Mouse (Mus musculus) B cell, adult 2 months (primary cell): Measurements from ENCODE around the gene Zfp346.
A peak's percentile ranks its signal among the peaks of the same experiment; 100 is the strongest.

Source experiments
- DNase-seq, 2 experiments: peaks; one replicate each; pipeline ENCODE4 v3.0.0; 2022

Zfp346 gene

DNA sequence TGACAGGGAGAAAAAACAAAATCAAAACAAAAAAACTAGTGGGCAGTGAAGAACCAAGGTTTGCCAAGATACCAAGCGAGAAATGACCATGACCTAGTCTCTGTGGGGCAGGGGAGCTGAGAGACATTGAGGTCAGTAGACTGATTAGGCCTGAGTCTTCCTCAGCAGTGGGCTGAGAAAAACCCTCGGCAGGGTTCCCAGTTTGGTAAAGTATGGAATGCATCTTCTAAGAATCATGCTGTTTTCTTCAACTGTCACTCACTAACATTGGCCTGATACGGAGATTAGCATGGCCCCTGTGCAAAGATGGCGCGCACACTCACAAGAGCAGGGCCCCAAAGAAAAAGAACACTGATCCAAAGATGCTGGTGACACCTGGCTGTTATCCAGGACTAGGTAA, 48.8 kb downstream of the Zfp346 start:
- DNase-seq: no peak

DNA sequence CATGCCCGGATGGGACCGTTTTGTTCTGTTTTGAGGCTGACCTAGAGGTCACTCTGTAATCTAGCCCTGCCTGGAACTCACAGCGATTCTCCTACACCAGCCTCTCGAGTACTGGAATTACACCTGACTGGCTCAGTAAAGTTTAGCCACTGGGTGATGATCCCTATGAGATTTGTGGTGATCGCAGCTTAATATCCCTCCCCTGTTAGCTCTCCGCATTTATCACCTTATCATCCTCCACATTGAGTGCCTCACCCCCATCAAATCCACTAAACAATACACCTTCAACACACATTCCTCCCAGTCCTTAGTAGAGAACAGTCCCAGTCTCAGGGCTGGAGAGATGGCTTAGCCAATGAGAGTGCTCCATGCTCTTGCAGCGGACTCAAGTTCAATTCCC, 57.3 kb downstream of the Zfp346 start:
- no peak for DNase-seq

GRCm38 (mm10) chr13:55163553-55163952, 58.4 kb downstream of the Zfp346 start:
- no peak for DNase-seq

DNA sequence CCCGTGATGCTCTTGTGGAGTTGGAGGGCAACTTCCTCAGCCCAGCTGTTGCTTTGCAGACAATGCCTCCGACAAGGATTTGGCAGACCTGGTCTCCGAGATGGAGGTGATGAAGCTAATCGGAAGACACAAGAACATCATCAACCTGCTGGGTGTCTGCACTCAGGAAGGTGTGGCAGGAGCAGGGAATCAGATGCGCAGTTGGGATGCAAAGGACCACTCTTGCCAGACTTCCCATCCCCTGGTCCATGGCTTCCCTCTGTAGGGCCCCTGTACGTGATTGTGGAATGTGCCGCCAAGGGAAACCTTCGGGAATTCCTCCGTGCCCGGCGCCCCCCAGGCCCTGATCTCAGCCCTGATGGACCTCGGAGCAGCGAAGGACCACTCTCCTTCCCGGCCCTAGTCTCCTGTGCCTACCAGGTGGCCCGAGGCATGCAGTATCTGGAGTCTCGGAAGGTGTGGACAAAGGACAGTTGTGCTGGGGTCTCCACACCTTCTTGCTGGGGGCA, 60.8 kb downstream of the Zfp346 start:
- DNase-seq: no peak

- DNase-seq: no peak
These were observed 62.0 kb downstream of the Zfp346 start for GRCm38 (mm10) chr13:55166806-55167725.

- no peak for DNase-seq
These were observed 62.7 kb downstream of the Zfp346 start for GRCm38 (mm10) chr13:55167798-55168197.

GRCm38 (mm10) chr13:55168255-55168654, 63.1 kb downstream of the Zfp346 start:
- no peak for DNase-seq

GRCm38 (mm10) chr13:55168958-55169369, 63.9 kb downstream of the Zfp346 start:
- DNase-seq: no peak

DNA sequence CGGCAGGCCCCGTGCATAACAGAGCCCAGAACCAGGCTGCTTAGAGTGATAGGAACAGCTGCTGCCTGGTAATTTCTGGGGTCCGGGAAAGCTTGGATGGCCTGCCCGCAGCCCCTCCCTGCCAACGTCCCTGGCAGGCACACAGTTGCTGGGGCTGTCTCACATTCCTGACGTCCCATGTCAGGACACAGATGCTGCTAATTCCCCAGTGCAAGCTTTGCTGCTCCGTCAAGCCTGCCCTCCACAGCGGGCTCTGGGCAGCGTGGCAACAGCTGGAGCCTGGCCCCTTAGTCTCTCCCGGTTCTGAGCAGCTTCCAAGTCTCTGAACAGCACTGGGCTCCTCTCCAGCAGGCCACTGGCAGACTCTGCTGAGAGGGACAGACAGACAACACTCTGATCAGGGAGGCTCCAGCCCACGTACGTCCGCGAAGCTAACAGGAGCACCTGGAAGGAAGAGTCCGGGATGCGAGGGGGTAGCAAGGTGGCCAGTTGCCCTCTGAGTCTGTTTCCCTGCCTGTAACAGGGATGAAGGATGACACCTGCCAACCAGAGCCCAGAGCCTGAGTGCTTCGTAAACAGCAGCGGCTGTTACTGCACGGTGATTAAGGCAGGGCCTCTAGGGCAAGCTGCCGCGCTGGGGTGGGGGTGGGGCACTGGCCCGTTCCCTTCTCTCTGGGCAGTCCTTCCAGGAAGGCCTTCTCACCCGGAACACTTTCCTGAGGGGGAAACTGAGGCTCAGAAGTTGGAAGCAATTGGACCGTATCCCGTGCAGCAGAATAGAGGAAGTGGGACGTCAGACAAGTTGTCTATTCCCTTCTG, 66.6 kb downstream of the Zfp346 start:
- no peak for DNase-seq

DNA sequence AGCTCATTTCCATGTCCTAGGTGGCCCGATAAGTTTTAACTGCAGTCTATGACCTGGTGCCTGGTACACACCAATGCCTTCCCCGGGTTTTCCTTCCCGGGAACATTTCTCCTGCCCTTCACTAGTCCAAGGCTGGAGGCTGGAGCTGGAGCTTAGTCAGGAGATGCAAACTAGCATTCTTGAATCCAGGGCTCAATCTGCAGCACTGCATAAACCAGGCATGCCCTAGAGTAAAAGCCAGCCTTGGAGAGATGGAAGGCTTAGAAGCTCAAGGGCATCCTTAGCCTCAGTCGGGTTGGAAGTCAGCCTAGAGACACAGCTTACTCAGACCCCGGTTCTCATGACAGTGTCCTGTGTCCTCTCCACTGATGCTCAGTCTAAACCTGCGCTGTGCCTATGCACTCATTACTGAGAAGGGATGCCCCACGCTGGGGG, 67.2 kb downstream of the Zfp346 start:
- DNase-seq: no peak

DNA sequence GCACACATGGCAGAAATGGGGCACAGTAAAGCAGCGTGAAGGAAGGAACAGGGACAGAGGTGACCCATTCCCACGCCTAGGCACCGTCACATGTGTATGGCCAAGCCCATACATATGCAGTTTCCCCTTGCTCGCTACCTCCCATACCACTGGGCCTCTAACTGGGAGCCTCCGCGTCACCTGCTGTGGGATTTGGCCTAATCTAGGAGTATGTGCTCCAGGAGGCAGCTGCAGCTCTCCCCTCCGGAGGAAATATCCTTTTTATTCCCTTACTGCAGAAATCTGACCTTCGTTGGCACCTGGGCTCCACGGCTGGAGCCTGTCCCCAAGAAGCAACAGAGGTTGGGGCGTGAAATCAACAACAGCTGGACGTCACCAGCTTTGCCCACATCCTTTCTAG, 69.2 kb downstream of the Zfp346 start:
- no peak for DNase-seq

GRCm38 (mm10) chr13:55176265-55176664, 71.2 kb downstream of the Zfp346 start:
- DNase-seq: no peak

- DNase-seq: no peak
These were observed 72.9 kb downstream of the Zfp346 start for GRCm38 (mm10) chr13:55177903-55178496.

- peak; percentile 80 to 82 for DNase-seq
These were observed 73.4 kb downstream of the Zfp346 start for GRCm38 (mm10) chr13:55178556-55178955.

- DNase-seq: no peak
These were observed 74.5 kb downstream of the Zfp346 start for GRCm38 (mm10) chr13:55179591-55179990.

GRCm38 (mm10) chr13:55181786-55182172, 76.7 kb downstream of the Zfp346 start:
- DNase-seq: no peak

DNA sequence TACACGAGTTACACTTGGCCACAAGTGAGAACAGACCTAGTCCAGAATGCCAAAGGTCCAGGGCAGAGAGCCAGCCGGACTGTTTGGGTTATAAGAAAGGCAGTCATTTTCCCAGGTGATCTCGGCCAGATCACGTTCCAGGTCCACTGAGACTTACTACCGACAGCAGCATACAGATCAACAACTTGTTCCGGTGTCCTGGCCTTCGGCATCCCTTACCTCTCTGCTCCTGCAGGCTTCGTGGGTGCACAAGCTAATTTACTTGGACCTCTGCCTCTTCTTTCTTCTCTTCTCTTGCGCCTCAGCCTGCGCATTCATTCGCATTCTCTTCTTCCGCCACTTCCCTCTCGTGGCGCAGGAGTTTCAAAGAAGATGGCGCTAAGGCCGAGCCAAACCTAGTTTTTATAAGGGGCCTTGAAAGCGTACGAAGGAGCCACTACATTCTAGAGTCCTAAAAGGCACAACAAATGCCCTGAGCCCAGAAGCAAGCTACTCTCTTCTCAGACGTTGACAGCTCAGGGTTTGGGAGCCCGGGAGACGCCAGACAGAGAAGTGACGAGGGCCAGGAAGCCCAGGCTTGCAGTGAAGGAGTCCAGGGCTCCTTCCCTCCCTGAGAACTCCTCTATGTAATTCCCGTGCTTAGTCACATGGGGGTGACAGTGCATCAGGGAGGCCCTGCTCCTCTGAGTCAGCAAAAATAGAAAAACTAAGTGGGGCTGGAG, 77.2 kb downstream of the Zfp346 start:
- peak; percentile 39 to 45 for DNase-seq

GRCm38 (mm10) chr13:55183382-55183781, 78.3 kb downstream of the Zfp346 start:
- no peak for DNase-seq
